Mouse (Mus musculus) ES-Bruce4 (cell line): ENCODE measurements around the gene Aldh5a1.

ENCODE experiments used
- CTCF ChIP-seq: IDR thresholded peaks from one replicate; pipeline ENCODE4 v1.8.1; 2011; ENCODE audit warnings: low read depth, low read length
- EP300 ChIP-seq: IDR thresholded peaks from 2 replicates; pipeline ENCODE4 v1.6.1; 2011; ENCODE audit warnings: low read depth, low read length; ENCODE audit not compliant: insufficient read depth
- POLR2A ChIP-seq: IDR thresholded peaks from one replicate; pipeline ENCODE4 v1.8.1; 2011; ENCODE audit warnings: low read length; ENCODE audit not compliant: insufficient read depth

GRCm38 (mm10) chr13:24955091-24955490 is 17.6 kb upstream of the Aldh5a1 start:
- TF ChIP-seq CTCF (no peak), POLR2A (no peak), EP300 (no peak)
